Mouse (Mus musculus) limb, embryonic 12.5 days (tissue): ENCODE results near the gene Naf1. TPM values are rescaled to one million over a fixed set of nuclear protein-coding genes. Genes with fewer than 3 reads are reported as not detected.

Source experiments
- ATAC-seq: fragments of 200-750 bp; cut with Nextera tagmentation; 2 replicates; pipeline ENCODE4 v1.8.0; 2017; ENCODE audit warnings: low read depth, moderate TSS enrichment; ENCODE audit not compliant: insufficient number of reproducible peaks, insufficient read depth, low FRiP score, low TSS enrichment
- H3K27ac ChIP-seq: fragments of 300-500 bp; sonication (generic); 2 replicates; pipeline ENCODE4 v1.5.1; 2016; ENCODE audit warnings: mild to moderate bottlenecking, moderate library complexity
- H3K27me3 ChIP-seq: fragments of 300-500 bp; sonication (generic); 2 replicates; pipeline ENCODE4 v1.6.1; 2016; ENCODE audit warnings: mild to moderate bottlenecking, moderate library complexity
- H3K36me3 ChIP-seq: fragments of 300-500 bp; sonication (generic); 2 replicates; pipeline ENCODE4 v1.6.1; 2016; ENCODE audit warnings: mild to moderate bottlenecking, moderate library complexity
- H3K4me1 ChIP-seq: fragments of 300-500 bp; sonication (generic); replicated peaks from 2 replicates; pipeline ENCODE4 v1.6.1; 2016
- H3K4me2 ChIP-seq: fragments of 300-500 bp; sonication (generic); 2 replicates; pipeline ENCODE4 v1.6.1; 2016; ENCODE audit warnings: mild to moderate bottlenecking, moderate library complexity
- H3K4me3 ChIP-seq: fragments of 300-500 bp; sonication (generic); replicated peaks from 2 replicates; pipeline ENCODE4 v1.5.1; 2016; ENCODE audit warnings: mild to moderate bottlenecking
- H3K9ac ChIP-seq: fragments of 300-500 bp; sonication (generic); replicated peaks from 2 replicates; pipeline ENCODE4 v1.6.1; 2016; ENCODE audit warnings: mild to moderate bottlenecking, moderate library complexity
- H3K9me3 ChIP-seq: fragments of 300-500 bp; sonication (generic); 2 replicates; pipeline ENCODE4 v1.6.1; 2016; ENCODE audit warnings: mild to moderate bottlenecking, moderate library complexity
- WGBS: fragments of 180-500 bp; shearing (Covaris S2); methylation state at CpG from one replicate; pipeline ENCODE4 v1.1.7; 2016; 5-methylcytosine and 5-hydroxymethylcytosine counted together
- polyA plus RNA-seq: library from polyadenylated mRNA; unstranded; fragments of >200 nt; fragmentation: Nextera tagmentation; extraction: Ambion mirVana; gene quantifications from 2 replicates; pipeline ENCODE4 v1.2.1, GENCODE M21; 2016

Gene Naf1
- polyA plus RNA-seq, 1 experiment from 2014 or later: 3.7 TPM

DNA sequence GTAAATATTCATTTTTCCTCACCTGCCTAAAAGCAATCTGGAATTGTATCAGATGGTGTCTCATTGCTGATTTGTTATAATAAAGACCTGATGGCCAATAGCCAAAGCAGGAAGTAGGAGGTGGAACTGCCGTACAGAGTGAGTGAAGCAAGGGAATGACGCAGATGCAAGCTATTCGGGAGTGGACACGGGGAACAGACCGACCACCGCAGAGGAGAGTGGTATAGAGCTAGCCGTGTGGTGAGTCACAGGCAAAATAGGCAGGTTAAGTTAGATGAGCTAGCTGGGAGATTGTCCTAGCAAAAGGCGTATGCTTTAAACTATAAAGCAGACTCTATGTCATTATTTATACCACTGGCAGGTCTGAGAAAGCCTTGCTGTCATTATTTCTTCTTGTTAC, 46.1 kb downstream of the Naf1 start:
- H3K4me1 ChIP-seq: no peaks in the 10 kb centered on the region
- no peaks in the 10 kb centered on the region for H3K27me3 ChIP-seq
- no peak overlapping the region for H3K4me3 ChIP-seq
- 86% methylated on average over 8 of the region's 8 CpGs for WGBS
- H3K9ac ChIP-seq: no peak overlapping the region
- no peak overlapping the region for H3K4me2 ChIP-seq
- no peak overlapping the region for H3K27ac ChIP-seq
- H3K36me3 ChIP-seq: no peaks in the 10 kb centered on the region
- no peaks in the 10 kb centered on the region for H3K9me3 ChIP-seq
- ATAC-seq: no peak

DNA sequence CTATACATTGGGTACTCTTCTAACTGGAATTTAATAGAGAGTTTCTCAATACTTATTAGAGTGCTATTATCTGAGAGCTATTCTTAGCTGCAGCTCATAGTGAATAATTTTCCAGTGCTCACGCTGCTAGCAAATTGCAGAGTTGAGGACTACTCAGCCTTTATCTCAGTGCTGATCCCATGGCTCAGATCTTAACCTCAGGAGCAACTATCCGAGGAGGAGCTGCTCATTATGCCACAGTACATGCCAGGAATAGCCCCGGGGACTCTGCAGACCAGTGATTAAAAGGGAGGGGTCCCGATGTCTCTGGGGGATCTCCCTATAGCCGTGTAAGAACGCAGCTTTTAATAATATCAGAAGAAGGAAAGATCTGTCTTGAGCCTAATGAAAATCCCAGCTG, 50.7 kb downstream of the Naf1 start:
- Histone ChIP-seq H3K9ac (no peak overlapping the region), H3K9me3 (no peaks in the 10 kb centered on the region), H3K4me3 (no peak overlapping the region), H3K4me1 (no peaks in the 10 kb centered on the region), H3K27ac (no peak overlapping the region), H3K27me3 (no peaks in the 10 kb centered on the region), H3K36me3 (no peaks in the 10 kb centered on the region), H3K4me2 (no peak overlapping the region)
- WGBS: 46% methylated on average over 6 of the region's 6 CpGs
- ATAC-seq: no peak

DNA sequence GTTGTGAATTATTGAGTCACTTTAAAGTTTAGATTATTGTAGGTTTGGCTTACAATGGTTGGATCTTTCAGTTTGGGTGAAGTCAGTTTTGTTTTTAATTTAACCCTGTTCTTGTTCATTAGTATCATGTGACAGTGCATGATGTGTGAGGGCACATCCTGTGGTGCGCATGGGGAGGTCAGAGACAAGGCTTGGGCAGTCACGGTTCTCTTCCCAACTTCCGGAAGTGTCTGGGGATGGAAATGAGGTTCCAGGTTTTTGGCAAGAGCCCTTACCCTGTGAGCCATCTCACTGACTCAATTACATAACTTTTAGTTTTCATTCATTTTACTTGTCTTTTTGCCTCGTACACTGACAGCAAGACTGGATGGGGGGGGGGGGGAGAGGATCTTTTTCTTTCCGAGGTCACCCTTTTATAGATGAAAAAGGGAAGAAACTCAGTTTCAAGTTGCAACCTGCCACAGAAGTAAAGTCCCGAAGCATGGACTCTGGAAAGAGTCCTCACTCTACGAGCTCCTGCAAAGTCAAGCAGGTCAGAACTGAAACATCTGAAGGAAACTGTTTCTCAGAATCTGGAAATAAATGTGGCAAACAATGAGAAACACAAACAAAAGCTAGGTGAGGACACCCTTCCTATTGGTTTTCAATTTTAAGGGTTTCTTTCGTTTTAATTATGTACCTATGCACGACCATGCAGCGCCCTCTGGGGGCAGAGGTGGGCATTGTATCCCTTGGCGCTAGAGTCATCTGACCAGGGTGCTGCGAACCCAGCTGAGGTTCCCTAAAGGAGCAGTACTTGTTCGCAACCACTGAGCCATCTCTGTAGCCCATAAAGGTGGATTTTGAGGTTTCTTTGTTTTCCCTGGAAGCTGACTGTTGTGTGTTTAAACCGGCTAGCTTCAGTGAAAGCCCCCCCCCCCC, 53.9 kb downstream of the Naf1 start:
- no peaks in the 10 kb centered on the region for H3K36me3 ChIP-seq
- no peaks in the 10 kb centered on the region for H3K27me3 ChIP-seq
- H3K9me3 ChIP-seq: no peaks in the 10 kb centered on the region
- WGBS: 70% methylated on average over 14 of the region's 14 CpGs
- H3K4me1 ChIP-seq: no peaks in the 10 kb centered on the region
- H3K9ac ChIP-seq: no peak overlapping the region
- no peak for ATAC-seq
- no peak overlapping the region for H3K4me2 ChIP-seq
- no peak overlapping the region for H3K4me3 ChIP-seq
- no peak overlapping the region for H3K27ac ChIP-seq

DNA sequence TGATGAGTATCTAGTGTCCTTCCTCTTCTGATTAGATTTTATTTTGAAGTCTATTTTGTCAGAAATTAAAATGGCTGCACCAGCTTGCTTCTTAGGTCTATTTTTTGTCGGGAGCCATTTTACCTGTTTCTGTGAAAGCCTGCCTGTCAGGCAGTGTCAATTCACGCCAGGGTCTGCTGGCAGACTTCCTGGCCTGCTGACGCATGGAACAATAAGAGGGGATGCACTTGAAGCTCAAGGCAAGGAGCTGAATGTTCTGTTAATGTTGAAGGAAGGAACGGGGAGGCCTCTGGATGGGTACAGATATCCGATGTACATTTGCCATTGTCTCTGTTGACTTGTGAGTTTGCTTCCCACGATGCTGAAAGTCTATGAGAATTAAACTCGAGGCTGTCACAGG, 56.0 kb downstream of the Naf1 start:
- no peaks in the 10 kb centered on the region for H3K9me3 ChIP-seq
- ATAC-seq: no peak
- WGBS: 72% methylated on average over 7 of the region's 7 CpGs

DNA sequence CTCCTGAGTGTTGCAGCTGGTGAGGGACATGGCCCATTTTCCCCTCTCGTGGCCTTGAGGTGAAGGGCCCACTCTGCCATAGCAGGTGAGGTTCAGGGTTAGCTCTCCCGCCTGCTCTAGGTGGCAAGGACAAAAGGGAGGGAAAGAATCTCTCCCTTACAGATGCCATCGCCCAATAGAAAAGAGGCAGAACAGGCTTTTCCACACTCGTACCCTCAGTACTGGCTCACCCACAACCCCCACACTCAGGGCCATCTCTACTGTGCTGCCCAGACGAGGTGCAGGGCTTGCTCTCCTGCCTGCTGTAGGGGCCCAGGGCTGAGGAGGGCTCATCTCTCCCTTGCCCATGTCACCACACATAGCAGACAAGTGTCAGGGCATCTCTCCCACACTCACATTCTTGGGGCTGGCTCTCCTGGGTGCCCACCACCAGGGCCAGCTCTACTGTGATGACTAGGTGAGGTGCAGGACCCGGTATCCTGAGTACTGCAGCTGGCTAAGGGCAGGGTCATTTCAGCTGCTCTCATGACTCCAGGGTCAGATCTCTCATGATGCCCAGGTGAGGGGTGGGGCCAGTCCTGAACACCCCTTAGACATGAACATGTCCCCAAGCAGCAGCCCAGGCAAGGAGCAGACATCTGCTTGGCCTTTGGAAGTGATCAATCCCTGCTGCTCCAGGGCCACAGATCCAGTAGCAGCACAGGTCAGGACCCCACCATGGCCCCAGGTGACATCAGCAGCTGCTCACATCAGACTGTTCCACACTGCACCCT, 57.9 kb downstream of the Naf1 start:
- H3K9me3 ChIP-seq: no peaks in the 10 kb centered on the region
- no peak overlapping the region for H3K27ac ChIP-seq
- WGBS: 61% methylated on average over 6 of the region's 6 CpGs
- H3K4me1 ChIP-seq: no peaks in the 10 kb centered on the region
- H3K4me2 ChIP-seq: no peak overlapping the region
- ATAC-seq: no peak
- no peak overlapping the region for H3K9ac ChIP-seq
- H3K36me3 ChIP-seq: no peaks in the 10 kb centered on the region
- H3K27me3 ChIP-seq: no peaks in the 10 kb centered on the region
- H3K4me3 ChIP-seq: no peak overlapping the region

More for the DNA sequence above, 56.0 kb downstream of the Naf1 start:
- H3K9ac ChIP-seq: no peak overlapping the region
- H3K27me3 ChIP-seq: no peaks in the 10 kb centered on the region
- H3K4me1 ChIP-seq: no peaks in the 10 kb centered on the region
- no peak overlapping the region for H3K4me3 ChIP-seq
- H3K4me2 ChIP-seq: no peak overlapping the region
- H3K36me3 ChIP-seq: no peaks in the 10 kb centered on the region
- H3K27ac ChIP-seq: no peak overlapping the region

DNA sequence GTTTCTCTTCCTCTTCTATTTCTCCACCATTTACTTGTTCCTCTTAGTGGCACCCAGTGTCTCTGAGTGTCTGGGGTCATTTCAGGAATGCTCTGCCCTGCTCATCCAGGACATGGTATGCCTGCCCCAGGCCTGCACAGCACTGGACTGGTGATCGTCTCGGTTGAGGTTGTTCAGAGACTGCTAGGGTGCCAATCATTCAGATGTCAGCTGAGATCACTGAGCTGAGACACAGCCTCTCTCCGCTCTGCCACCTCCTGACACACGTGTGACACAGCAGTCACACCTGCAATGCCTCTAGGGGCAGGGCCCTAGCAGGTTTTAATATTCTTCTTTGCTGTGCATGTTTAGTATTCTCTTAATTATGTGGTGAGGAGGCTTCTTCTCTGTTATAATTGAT, 58.5 kb downstream of the Naf1 start:
- 72% methylated on average over 4 of the region's 4 CpGs for WGBS

DNA sequence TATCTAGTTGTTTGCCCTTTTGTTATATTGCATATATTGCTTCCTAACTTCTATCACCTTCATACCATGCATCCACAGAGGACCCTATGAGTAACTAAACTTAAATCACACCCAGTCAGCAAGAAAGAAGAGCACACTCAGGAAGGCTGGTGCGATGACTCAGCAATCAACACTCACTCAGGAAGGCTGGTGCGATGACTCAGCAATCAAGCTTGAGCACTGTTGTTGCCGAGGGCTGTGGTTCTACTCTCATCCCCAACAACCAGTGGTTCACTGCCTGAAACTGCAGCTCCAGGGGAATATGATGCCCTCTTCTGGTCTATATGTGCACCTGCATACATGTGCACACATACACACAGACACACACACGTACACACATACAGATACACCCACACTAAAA, 73.7 kb downstream of the Naf1 start:
- 80% methylated on average over 4 of the region's 4 CpGs for WGBS

More for the DNA sequence above, 58.5 kb downstream of the Naf1 start:
- Histone ChIP-seq H3K27ac (no peak overlapping the region), H3K27me3 (no peaks in the 10 kb centered on the region), H3K36me3 (no peaks in the 10 kb centered on the region), H3K4me1 (no peaks in the 10 kb centered on the region), H3K9ac (no peak overlapping the region), H3K4me3 (no peak overlapping the region), H3K4me2 (no peak overlapping the region), H3K9me3 (no peaks in the 10 kb centered on the region)
- no peak for ATAC-seq

DNA sequence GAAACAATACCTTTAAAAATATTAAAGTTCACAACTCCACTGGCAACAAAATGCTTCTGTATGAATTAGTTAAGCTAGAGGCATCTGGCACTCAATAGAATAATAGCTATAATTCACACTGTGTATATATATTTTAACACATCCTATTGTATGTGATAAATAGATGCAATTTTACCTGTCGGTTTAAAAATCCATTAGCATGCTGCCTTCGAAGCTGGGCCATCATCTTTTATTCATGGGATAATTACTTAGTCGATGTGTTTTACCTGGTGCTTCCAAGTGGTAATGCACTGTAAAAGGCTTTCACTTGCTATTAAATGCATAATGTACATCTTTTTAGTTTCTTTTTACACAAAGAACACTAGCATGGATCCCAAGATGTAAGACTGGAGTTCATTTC, 76.2 kb downstream of the Naf1 start:
- Histone ChIP-seq H3K4me3 (no peak overlapping the region), H3K9me3 (no peaks in the 10 kb centered on the region), H3K4me1 (no peaks in the 10 kb centered on the region), H3K4me2 (no peak overlapping the region), H3K9ac (no peak overlapping the region), H3K27me3 (no peaks in the 10 kb centered on the region), H3K27ac (no peak overlapping the region), H3K36me3 (no peaks in the 10 kb centered on the region)
- WGBS: 86% methylated on average over 3 of the region's 3 CpGs
- no peak for ATAC-seq

More for the DNA sequence above, 73.7 kb downstream of the Naf1 start:
- ATAC-seq: no peak
- H3K4me2 ChIP-seq: no peak overlapping the region
- H3K9ac ChIP-seq: no peak overlapping the region
- no peaks in the 10 kb centered on the region for H3K27me3 ChIP-seq
- H3K9me3 ChIP-seq: no peaks in the 10 kb centered on the region
- no peaks in the 10 kb centered on the region for H3K36me3 ChIP-seq
- no peaks in the 10 kb centered on the region for H3K4me1 ChIP-seq
- no peak overlapping the region for H3K27ac ChIP-seq
- H3K4me3 ChIP-seq: no peak overlapping the region

Other genes with a start within 250 kb of the Naf1 start
- not detected in 2 replicates for gene Npy5r, start 172.1 kb upstream of the Naf1 start, polyA plus RNA-seq
- 1.2 and 1.9 TPM in 2 replicates for gene Npy1r, start 163.0 kb upstream of the Naf1 start, polyA plus RNA-seq